Mouse (Mus musculus) testis, adult 2 months (tissue): ENCODE measurements around the gene Acrbp.

Source experiments
- CTCF ChIP-seq: fragments of 200-500 bp; IDR thresholded peaks from 2 replicates; pipeline ENCODE4 v1.5.1; 2012; ENCODE audit warnings: low read depth, mild to moderate bottlenecking, inconsistent platforms, low read length, moderate library complexity; ENCODE audit not compliant: control insufficient read depth, insufficient read depth, insufficient replicate concordance
- POLR2A ChIP-seq: fragments of 200-500 bp; IDR thresholded peaks from 2 replicates; pipeline ENCODE4 v1.6.1; 2012; ENCODE audit warnings: low read depth, mild to moderate bottlenecking, inconsistent platforms, low read length, moderate library complexity; ENCODE audit not compliant: control insufficient read depth

DNA sequence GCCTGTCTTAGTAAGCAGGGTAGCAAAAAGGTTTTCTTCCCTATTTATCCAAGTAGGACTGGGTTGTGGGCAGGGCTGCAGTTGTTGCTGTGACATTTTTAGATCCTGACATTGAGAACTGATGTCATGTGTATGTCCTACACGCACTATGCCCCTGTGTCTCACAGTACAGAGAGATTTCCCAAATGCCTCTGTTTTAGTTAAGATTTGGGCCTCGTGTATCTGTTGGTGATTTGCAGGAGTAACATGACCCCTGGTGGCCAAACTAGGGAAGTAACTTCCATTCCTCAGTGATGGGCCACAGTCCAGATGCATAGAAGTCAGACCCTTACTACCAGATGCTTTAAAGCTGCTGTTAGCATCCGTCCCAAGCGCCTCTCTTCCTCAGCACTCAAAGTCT lies 34.9 kb downstream of the Acrbp start:
- TF ChIP-seq CTCF (no peak; the same call in 1 of the 2 replicates), POLR2A (no peak)
